7 mouse cellular contexts compared by ENCODE assay signal in genomic region chr9:54587863-54588262, GRCm38 (mm10). TPM values are rescaled to one million over a fixed set of nuclear protein-coding genes. Genes with fewer than 3 reads are reported as not detected.
DNase-seq lines count a peak whose midpoint lies in the region; ATAC-seq and TF ChIP-seq lines count a peak whose summit lies in the region.

No protein-coding gene starts in this region.

- peaks cover 8% of the 10 kb centered on the region for H3K36me3 ChIP-seq in forebrain, embryonic 16.5 days (ENCODE audit: control insufficient read depth, insufficient read depth)
- H3K36me3 ChIP-seq in midbrain, embryonic 12.5 days: peaks cover 21% of the 10 kb centered on the region

- no peak overlapping the region for H3K9ac ChIP-seq in forebrain, embryonic 16.5 days (replicated peaks; ENCODE audit: low read depth, low read length)
- no peak overlapping the region for H3K9ac ChIP-seq in midbrain, embryonic 12.5 days (replicated peaks)

- no peak for ATAC-seq in forebrain, embryonic 16.5 days
- ATAC-seq in midbrain, embryonic 12.5 days (ENCODE audit: low FRiP score, low read depth): no peak

- peak overlapping the region; percentile 100 for H3K27ac ChIP-seq in brown adipose tissue, adult 24 weeks (replicated peaks; ENCODE audit: low read depth, low read length)
- H3K27ac ChIP-seq in forebrain, embryonic 16.5 days (ENCODE audit: low read length): no peak overlapping the region
- H3K27ac ChIP-seq in midbrain, embryonic 12.5 days (replicated peaks): no peak overlapping the region

- H3K4me3 ChIP-seq in brown adipose tissue, adult 24 weeks (ENCODE audit: insufficient read depth, low read depth, low read length): peak overlapping the region; percentile 92
- H3K4me3 ChIP-seq in forebrain, embryonic 16.5 days (replicated peaks; ENCODE audit: low read length): no peak overlapping the region
- H3K4me3 ChIP-seq in midbrain, embryonic 12.5 days: no peak overlapping the region
- H3K4me3 ChIP-seq in lung, adult 2 months (replicated peaks; ENCODE audit: extremely low read depth, low read depth, low read length): no peak overlapping the region

- DNase-seq in kidney, adult 11 months: peak; percentile 11
- no peak for DNase-seq in kidney, postnatal 10 days
- DNase-seq in lung, adult 2 months: no peak
- no peak for DNase-seq in urinary bladder, postnatal 10 days (ENCODE audit: low spot score)

- peak overlapping the region; percentile 83 for H3K4me2 ChIP-seq in forebrain, embryonic 16.5 days (ENCODE audit: low read length)
- peak overlapping the region; percentile 97 for H3K4me2 ChIP-seq in midbrain, embryonic 12.5 days (replicated peaks)

- H3K9me3 ChIP-seq in forebrain, embryonic 16.5 days (ENCODE audit: control insufficient read depth, low read length): no peaks in the 10 kb centered on the region
- no peaks in the 10 kb centered on the region for H3K9me3 ChIP-seq in midbrain, embryonic 12.5 days

- H3K27me3 ChIP-seq in forebrain, embryonic 16.5 days (replicated peaks; ENCODE audit: control insufficient read depth, insufficient read depth, low read length): no peaks in the 10 kb centered on the region
- no peaks in the 10 kb centered on the region for H3K27me3 ChIP-seq in midbrain, embryonic 12.5 days

- TF ChIP-seq CTCF in lung, adult 2 months (IDR thresholded peaks at IDR 0.05; ENCODE audit: insufficient read depth, low read length): no peak

- WGBS in forebrain, embryonic 16.5 days: 57% methylated on average over 4 of the region's 4 CpGs
- WGBS in midbrain, embryonic 12.5 days: 40% methylated on average over 4 of the region's 4 CpGs
- WGBS in lung, adult 2 months: 72% methylated on average over 4 of the region's 4 CpGs

- TF ChIP-seq POLR2A in lung, adult 2 months (IDR thresholded peaks at IDR 0.05; ENCODE audit: borderline replicate concordance, extremely low read depth, low read depth, low read length): no peak

- no peaks in the 10 kb centered on the region for H3K4me1 ChIP-seq in brown adipose tissue, adult 24 weeks (ENCODE audit: control insufficient read depth, insufficient read depth, insufficient read length, low read length)
- H3K4me1 ChIP-seq in forebrain, embryonic 16.5 days (replicated peaks; ENCODE audit: control insufficient read depth, insufficient read depth, low read length): peaks cover 21% of the 10 kb centered on the region
- H3K4me1 ChIP-seq in midbrain, embryonic 12.5 days: peaks cover 19% of the 10 kb centered on the region
- H3K4me1 ChIP-seq in lung, adult 2 months (ENCODE audit: control insufficient read depth, insufficient read depth, low read length): no peaks in the 10 kb centered on the region

RNA-seq across cellular contexts. Expression of gene Idh3a, which starts 1.7 kb away (rescaled TPM):
- 1,665 and 1,891 TPM in 2 replicates for polyA plus RNA-seq in brown adipose tissue, adult 24 weeks (2012; ENCODE audit: insufficient read depth, insufficient read length, missing spikeins)
- polyA plus RNA-seq in forebrain, embryonic 16.5 days (2015; fragmentation: Nextera tagmentation; extraction: Ambion mirVana): 151 and 163 TPM in 2 replicates
- 101 and 102 TPM in 2 replicates for polyA plus RNA-seq in midbrain, embryonic 12.5 days (2016; fragmentation: Nextera tagmentation; extraction: Ambion mirVana)
- 20.1 and 37.0 TPM in 2 replicates for polyA plus RNA-seq in lung, adult 2 months (2012; rRNA removed)

RNA-seq across cellular contexts. Expression of gene Cib2, which starts 27.8 kb away (rescaled TPM):
- polyA plus RNA-seq in brown adipose tissue, adult 24 weeks (2012; ENCODE audit: insufficient read depth, insufficient read length, missing spikeins): 458 and 493 TPM in 2 replicates
- 36.8 and 40.5 TPM in 2 replicates for polyA plus RNA-seq in forebrain, embryonic 16.5 days (2015; fragmentation: Nextera tagmentation; extraction: Ambion mirVana)
- 17.4 and 18.6 TPM in 2 replicates for polyA plus RNA-seq in midbrain, embryonic 12.5 days (2016; fragmentation: Nextera tagmentation; extraction: Ambion mirVana)
- polyA plus RNA-seq in lung, adult 2 months (2012; rRNA removed): 7.5 and 9.7 TPM in 2 replicates

RNA-seq across cellular contexts. Expression of gene Sh2d7, which starts 49.1 kb away (rescaled TPM):
- not detected in 2 replicates for polyA plus RNA-seq in brown adipose tissue, adult 24 weeks (2012; ENCODE audit: insufficient read depth, insufficient read length, missing spikeins)
- polyA plus RNA-seq in forebrain, embryonic 16.5 days (2015; fragmentation: Nextera tagmentation; extraction: Ambion mirVana): 0.16 TPM in 1 of 2 replicates, not detected in the other
- polyA plus RNA-seq in midbrain, embryonic 12.5 days (2016; fragmentation: Nextera tagmentation; extraction: Ambion mirVana): 0.13 TPM in 1 of 2 replicates, not detected in the other
- polyA plus RNA-seq in lung, adult 2 months (2012; rRNA removed): 0.14 and 0.15 TPM in 2 replicates

Comparison
In these comparisons a context has a peak if more than half of its experiments do, and no peak if none do; other contexts are left out.
1. RNA of gene Idh3a, which starts 1.7 kb away (polyA plus RNA-seq): 1,665 to 1,891 TPM in brown adipose tissue, adult 24 weeks; 151 to 163 TPM in forebrain, embryonic 16.5 days, 101 to 102 TPM in midbrain, embryonic 12.5 days and 20.1 to 37.0 TPM in lung, adult 2 months; every median in the first group is over 10 times any median in the second.
2. RNA of gene Cib2, which starts 27.8 kb away (polyA plus RNA-seq): 458 to 493 TPM in brown adipose tissue, adult 24 weeks; 36.8 to 40.5 TPM in forebrain, embryonic 16.5 days, 17.4 to 18.6 TPM in midbrain, embryonic 12.5 days and 7.5 to 9.7 TPM in lung, adult 2 months; every median in the first group is over 10 times any median in the second.